Mouse (Mus musculus): ENCODE measurements at regions not wholly inside any gene's neighbourhood (a gene's known extent, or its start where the extent isn't known, plus 50 kb on each side); places are given as distances from the start of the nearest gene placed in this dataset.

- peak; percentile 13 for DNase-seq
These were observed 88.6 kb upstream of the Adamts9 start for GRCm38 (mm10) chr6:93031812-93032330.

GRCm38 (mm10) chr6:93026068-93027022, 83.1 kb upstream of the Adamts9 start:
- DNase-seq: peak; percentile 59

- peak; percentile 20 for DNase-seq
These were observed 71.2 kb upstream of the Adamts9 start for GRCm38 (mm10) chr6:93014534-93014933.

GRCm38 (mm10) chr6:93011906-93012305, 68.6 kb upstream of the Adamts9 start:
- DNase-seq: no peak

- peak; percentile 82 for DNase-seq
These were observed 61.4 kb upstream of the Adamts9 start for GRCm38 (mm10) chr6:93004587-93005240.

GRCm38 (mm10) chr6:93003812-93004211, 60.5 kb upstream of the Adamts9 start:
- no peak for DNase-seq

- no peak for DNase-seq
These were observed 50.4 kb upstream of the Adamts9 start for GRCm38 (mm10) chr6:92993647-92994046.
